Mouse (Mus musculus) CH12.LX (cell line): Measurements from ENCODE around the gene Tulp2. TPM values are rescaled to one million over a fixed set of nuclear protein-coding genes. Genes with fewer than 3 reads are reported as not detected.

ENCODE experiments used
- DNase-seq: peaks from one replicate; pipeline ENCODE4 v3.0.0-alpha.2; 2013; ENCODE audit errors: extremely low read depth
- H3K27ac ChIP-seq: 2 replicates; pipeline ENCODE4 v1.5.1; 2012; ENCODE audit warnings: low read depth, mild to moderate bottlenecking, control low read depth, moderate library complexity; ENCODE audit not compliant: insufficient read depth
- H3K27me3 ChIP-seq: replicated peaks from 2 replicates; pipeline ENCODE3; 2012; ENCODE audit warnings: inconsistent platforms
- H3K36me3 ChIP-seq, 2 experiments: replicated peaks in 1 of 2; 2 replicates each; pipeline versions ENCODE3 to v1.6.1; 2012; ENCODE audit warnings: inconsistent platforms in 1 of 2, low read length in 1 of 2, mild to moderate bottlenecking in 1 of 2, mixed read lengths in 1 of 2, moderate library complexity in 1 of 2; ENCODE audit not compliant: control insufficient read depth in 1 of 2, insufficient read depth in 1 of 2
- H3K4me1 ChIP-seq, 2 experiments: 2 replicates each; pipeline ENCODE4 v1.6.1; 2012; ENCODE audit warnings: inconsistent platforms in 1 of 2, moderate library complexity in 1 of 2; ENCODE audit not compliant: insufficient read depth in 2 of 2, control insufficient read depth in 1 of 2
- H3K4me2 ChIP-seq: 2 replicates; pipeline ENCODE4 v1.6.1; 2012; ENCODE audit warnings: low read depth, mild to moderate bottlenecking, control low read depth; ENCODE audit not compliant: poor library complexity, insufficient read depth, severe bottlenecking
- H3K4me3 ChIP-seq, 3 experiments: fragments of 150-350 bp in 1 of 3; sonication (generic) in 1 of 3; replicated peaks in 1 of 3; 2 replicates each; pipeline versions ENCODE3 to v1.5.1; 2011 to 2012; ENCODE audit warnings: low read depth in 2 of 3, low read length in 2 of 3, mild to moderate bottlenecking in 2 of 3, moderate library complexity in 2 of 3, control low read depth in 1 of 3, improper control_type of control experiment in 1 of 3, inconsistent platforms in 1 of 3, mixed read lengths in 1 of 3; ENCODE audit not compliant: poor library complexity in 1 of 3
- H3K79me2 ChIP-seq: replicated peaks from 2 replicates; pipeline ENCODE4 v1.6.1; 2012; ENCODE audit warnings: mild to moderate bottlenecking, moderate library complexity; ENCODE audit not compliant: control insufficient read depth, poor library complexity, insufficient read depth, severe bottlenecking; ENCODE audit errors: extremely low read depth
- H3K9ac ChIP-seq: 2 replicates; pipeline ENCODE4 v1.6.1; 2012; ENCODE audit warnings: low read depth, mild to moderate bottlenecking, control low read depth, moderate library complexity; ENCODE audit not compliant: insufficient read depth
- H3K9me3 ChIP-seq: replicated peaks from 2 replicates; pipeline ENCODE3; 2012; ENCODE audit warnings: low read length, inconsistent platforms, mixed read lengths
- BHLHE40 ChIP-seq: IDR thresholded peaks from 2 replicates; pipeline ENCODE4 v1.6.1; 2011; ENCODE audit warnings: mild to moderate bottlenecking, low read depth, low read length, improper control_type of control experiment
- CHD2 ChIP-seq: IDR thresholded peaks from 2 replicates; pipeline ENCODE4 v1.6.1; 2011; ENCODE audit warnings: low read length, improper control_type of control experiment
- CTCF ChIP-seq, 2 experiments: IDR thresholded peaks in 1 of 2; conservative IDR thresholded peaks in 1 of 2; 2 replicates each; pipeline ENCODE4 v1.5.1; 2011 to 2012; ENCODE audit warnings: low read depth in 2 of 2, low read length in 2 of 2, improper control_type of control experiment in 1 of 2, inconsistent platforms in 1 of 2, mild to moderate bottlenecking in 1 of 2, moderate library complexity in 1 of 2
- ELF1 ChIP-seq: IDR thresholded peaks from 2 replicates; pipeline ENCODE4 v1.6.1; 2014; ENCODE audit warnings: low read depth, mild to moderate bottlenecking, inconsistent platforms, low read length, improper control_type of control experiment
- ETS1 ChIP-seq: conservative IDR thresholded peaks from 2 replicates; pipeline ENCODE4 v1.6.1; 2012; ENCODE audit warnings: low read depth, mild to moderate bottlenecking, inconsistent platforms, low read length, improper control_type of control experiment, moderate library complexity
- HCFC1 ChIP-seq: IDR thresholded peaks from 2 replicates; pipeline ENCODE4 v1.6.1; 2012; ENCODE audit warnings: low read depth, mild to moderate bottlenecking, inconsistent platforms, low read length, improper control_type of control experiment
- JUN ChIP-seq: IDR thresholded peaks from 2 replicates; pipeline ENCODE4 v1.6.1; 2011; ENCODE audit warnings: low read depth, mild to moderate bottlenecking, low read length, improper control_type of control experiment, moderate library complexity; ENCODE audit not compliant: insufficient read depth
- JUND ChIP-seq: conservative IDR thresholded peaks from 2 replicates; pipeline ENCODE4 v1.6.1; 2011; ENCODE audit warnings: low read depth, low read length, improper control_type of control experiment
- KAT2A ChIP-seq: IDR thresholded peaks from 2 replicates; pipeline ENCODE4 v1.6.1; 2012; ENCODE audit warnings: low read length, improper control_type of control experiment, inconsistent platforms; ENCODE audit not compliant: insufficient replicate concordance
- MAX ChIP-seq: IDR thresholded peaks from 2 replicates; pipeline ENCODE4 v1.6.1; 2011; ENCODE audit warnings: low read length, improper control_type of control experiment
- MAZ ChIP-seq: IDR thresholded peaks from 2 replicates; pipeline ENCODE4 v1.6.1; 2012; ENCODE audit warnings: low read depth, mild to moderate bottlenecking, inconsistent platforms, low read length, improper control_type of control experiment, moderate library complexity
- MXI1 ChIP-seq: IDR thresholded peaks from 2 replicates; pipeline ENCODE4 v1.6.1; 2011; ENCODE audit warnings: mild to moderate bottlenecking, low read depth, low read length, improper control_type of control experiment
- NELFE ChIP-seq: IDR thresholded peaks from 2 replicates; pipeline ENCODE4 v1.6.1; 2011; ENCODE audit warnings: low read depth, low read length, improper control_type of control experiment
- PAX5 ChIP-seq: IDR thresholded peaks from 2 replicates; pipeline ENCODE4 v1.6.1; 2012; ENCODE audit warnings: low read length, inconsistent platforms, mixed read lengths
- POLR2A ChIP-seq: IDR thresholded peaks from 2 replicates; pipeline ENCODE4 v1.6.1; 2011; ENCODE audit warnings: low read depth, mild to moderate bottlenecking, improper control_type of control experiment, low read length
- POLR2AphosphoS2 ChIP-seq: IDR thresholded peaks from 2 replicates; pipeline ENCODE4 v1.6.1; 2011; ENCODE audit warnings: low read depth, low read length, improper control_type of control experiment
- RAD21 ChIP-seq: IDR thresholded peaks from 2 replicates; pipeline ENCODE4 v1.6.1; 2011; ENCODE audit warnings: low read depth, mild to moderate bottlenecking, low read length, improper control_type of control experiment, moderate library complexity
- RCOR1 ChIP-seq: conservative IDR thresholded peaks from 2 replicates; pipeline ENCODE4 v1.6.1; 2012; ENCODE audit warnings: low read depth, mild to moderate bottlenecking, inconsistent platforms, low read length, improper control_type of control experiment
- SMC3 ChIP-seq: IDR thresholded peaks from 2 replicates; pipeline ENCODE4 v1.6.1; 2011; ENCODE audit warnings: low read depth, low read length, improper control_type of control experiment
- TBP ChIP-seq: conservative IDR thresholded peaks from 2 replicates; pipeline ENCODE4 v1.6.1; 2011; ENCODE audit warnings: low read depth, low read length, improper control_type of control experiment
- USF2 ChIP-seq: conservative IDR thresholded peaks from 2 replicates; pipeline ENCODE4 v1.6.1; 2011; ENCODE audit warnings: low read depth, low read length, improper control_type of control experiment
- ZC3H11A ChIP-seq: IDR thresholded peaks from 2 replicates; pipeline ENCODE4 v1.6.1; 2012; ENCODE audit warnings: low read depth, mild to moderate bottlenecking, inconsistent platforms, low read length, improper control_type of control experiment
- ZMIZ1 ChIP-seq: IDR thresholded peaks from 2 replicates; pipeline ENCODE4 v1.6.1; 2012; ENCODE audit warnings: low read depth, mild to moderate bottlenecking, inconsistent platforms, low read length, improper control_type of control experiment
- ZNF384 ChIP-seq: IDR thresholded peaks from 2 replicates; pipeline ENCODE4 v1.6.1; 2012; ENCODE audit warnings: low read depth, low read length, improper control_type of control experiment, inconsistent platforms
- dilution Hi-C: fragments of 300-500 bp; cut with MboI; formaldehyde crosslinking; loops from 2 replicates; pipeline ENCODE4 v1.14.3; 2020; ENCODE audit warnings: low sequenced_read_pairs; ENCODE audit not compliant: extremely low pct_unique_long_range_greater_than_20kb, extremely low pct_ligation_motif_present
- in situ Hi-C: fragments of 300-500 bp; cut with MboI; formaldehyde crosslinking; loops from 3 replicates; pipeline ENCODE4 v1.14.3; 2019; ENCODE audit warnings: low sequenced_read_pairs, low pct_ligation_motif_present, low pct_unique_long_range_greater_than_20kb, mixed read lengths
- polyA plus RNA-seq: library from polyadenylated mRNA; unstranded; fragments of >175 nt; gene quantifications from 2 replicates; pipeline ENCODE4 v1.2.1, GENCODE M21; 2012; ENCODE audit warnings: low read depth; ENCODE audit not compliant: insufficient read length
- total RNA-seq, 2 experiments: library from RNA; depleted of rRNA; stranded (reverse); fragments of 300-350 nt in 1 of 2; fragments of >200 nt in 1 of 2; gene quantifications; 2 replicates each; pipeline ENCODE4 v1.2.3; 2012 to 2014

Tulp2 gene
- total and polyA plus RNA-seq, 3 experiments: 0.13 TPM; not detected in 2

- TF ChIP-seq RAD21 (no peak), MAZ (peak; percentile 64; the same call in 1 of the 2 replicates), BHLHE40 (0 out of 2 replicates have a peak, but pooled peaks have one; percentile 5), ZC3H11A (no peak), HCFC1 (peak; percentile 48), POLR2AphosphoS2 (no peak), CHD2 (peak; percentile 82), POLR2A (0 out of 2 replicates have a peak, but pooled peaks have one; percentile 10), CTCF (conservative IDR thresholded peaks at IDR 0.05 in 1 of 2, IDR thresholded peaks at IDR 0.05 in 1 of 2; ENCODE audit: low read depth in 2 of 2, low read length in 2 of 2) (no peak), JUN (no peak)
These were observed 86.3 kb downstream of the Tulp2 start (continued) for GRCm38 (mm10) chr7:45567780-45568516.

- H3K36me3 ChIP-seq: peaks cover 0 to 11% of the 10 kb centered on the region in 2 experiments
- peak overlapping the region in 1 of 3 experiments; percentile 22 for H3K4me3 ChIP-seq
- in situ Hi-C loops (no loop called here), dilution Hi-C loops (no loop called here)
- no peaks in the 10 kb centered on the region for H3K9me3 ChIP-seq
- peaks cover 8 to 39% of the 10 kb centered on the region in 2 experiments for H3K4me1 ChIP-seq
- H3K79me2 ChIP-seq: no peaks in the 10 kb centered on the region
- H3K9ac ChIP-seq: no peak overlapping the region
- peak overlapping the region; percentile 74 for H3K4me2 ChIP-seq
- DNase-seq: no peak
- no peak overlapping the region for H3K27ac ChIP-seq
- TF ChIP-seq KAT2A: no peak
- TF ChIP-seq TBP: 0 out of 2 replicates have a peak, but pooled peaks have one; percentile 24
- TF ChIP-seq RAD21: no peak
- H3K27me3 ChIP-seq: no peaks in the 10 kb centered on the region
These were observed 87.2 kb downstream of the Tulp2 start for GRCm38 (mm10) chr7:45568601-45569473.

GRCm38 (mm10) chr7:45570103-45570741, 88.5 kb downstream of the Tulp2 start, which contains the start of gene Bcat2:
Gene Bcat2, plus strand, starts transcription at chr7:45570153.
- Histone ChIP-seq H3K4me1 (peaks cover 8 to 39% of the 10 kb centered on the region in 2 experiments), H3K4me3 (peak within 1 kb of the TSS; percentile 73 to 87 (median 81)), H3K27me3 (no peaks in the 10 kb centered on the region), H3K27ac (no peak within 1 kb of the TSS), H3K36me3 (peaks cover 0 to 24% of the 10 kb centered on the region in 2 experiments), H3K4me2 (peak within 1 kb of the TSS; percentile 81), H3K9ac (peak within 1 kb of the TSS; percentile 77), H3K79me2 (no peaks in the 10 kb centered on the region), H3K9me3 (no peaks in the 10 kb centered on the region)
- dilution Hi-C loops: no loop called here
- DNase-seq: peak; percentile 74
- in situ Hi-C loops: no loop called here
- TF ChIP-seq PAX5 (no peak), POLR2A (peak; percentile 65), JUND (no peak), ZMIZ1 (0 out of 2 replicates have a peak, but pooled peaks have one; percentile 26), RCOR1 (no peak), MAX (no peak), CHD2 (no peak), ZNF384 (no peak), ETS1 (no peak), NELFE (no peak), USF2 (no peak), MXI1 (peak; percentile 64), ELF1 (peak; percentile 64), BHLHE40 (0 out of 2 replicates have a peak, but pooled peaks have one; percentile 5), HCFC1 (peak; percentile 73), SMC3 (no peak), MAZ (no peak), TBP (0 out of 2 replicates have a peak, but pooled peaks have one; percentile 39), POLR2AphosphoS2 (no peak)
